Mouse (Mus musculus) heart, embryonic 11.5 days (tissue): ENCODE measurements around the gene Kiss1. TPM values are rescaled to one million over a fixed set of nuclear protein-coding genes. Genes with fewer than 3 reads are reported as not detected.

Source experiments
- ATAC-seq: fragments of 200-750 bp; cut with Nextera tagmentation; replicated peaks from 2 replicates; pipeline ENCODE4 v1.8.0; 2017; ENCODE audit warnings: moderate library complexity; ENCODE audit not compliant: insufficient number of reproducible peaks, low FRiP score, low TSS enrichment
- H3K27ac ChIP-seq: fragments of 300-500 bp; sonication (generic); 2 replicates; pipeline ENCODE4 v1.5.1; 2014; ENCODE audit warnings: mild to moderate bottlenecking, low read depth, low read length
- H3K27me3 ChIP-seq: fragments of 300-500 bp; sonication (generic); 2 replicates; pipeline ENCODE4 v1.6.1; 2014; ENCODE audit warnings: mild to moderate bottlenecking, low read length, mixed read lengths; ENCODE audit not compliant: control insufficient read depth, insufficient read depth
- H3K36me3 ChIP-seq: fragments of 300-500 bp; sonication (generic); 2 replicates; pipeline ENCODE4 v1.6.1; 2014; ENCODE audit warnings: mild to moderate bottlenecking, low read length, moderate library complexity, mixed read lengths; ENCODE audit not compliant: control insufficient read depth, insufficient read depth
- H3K4me1 ChIP-seq: fragments of 300-500 bp; sonication (generic); 2 replicates; pipeline ENCODE4 v1.6.1; 2014; ENCODE audit warnings: low read length; ENCODE audit not compliant: control insufficient read depth, insufficient read depth
- H3K4me2 ChIP-seq: fragments of 300-500 bp; sonication (generic); 2 replicates; pipeline ENCODE4 v1.6.1; 2014; ENCODE audit warnings: mild to moderate bottlenecking, moderate library complexity
- H3K4me3 ChIP-seq: fragments of 300-500 bp; sonication (generic); 2 replicates; pipeline ENCODE4 v1.5.1; 2014; ENCODE audit warnings: low read depth, low read length
- H3K9ac ChIP-seq: fragments of 300-500 bp; sonication (generic); 2 replicates; pipeline ENCODE4 v1.6.1; 2014; ENCODE audit warnings: mild to moderate bottlenecking, low read depth, low read length, moderate library complexity
- H3K9me3 ChIP-seq: fragments of 300-500 bp; sonication (generic); replicated peaks from 2 replicates; pipeline ENCODE4 v1.6.1; 2016; ENCODE audit warnings: low read length; ENCODE audit not compliant: control insufficient read depth
- WGBS: fragments of 180-500 bp; shearing (Covaris S2); extraction: QIAGEN DNeasy Blood & Tissue Kit; methylation state at CpG from one replicate; pipeline ENCODE4 v1.1.7; 2014; ENCODE audit not compliant: insufficient replicate concordance; 5-methylcytosine and 5-hydroxymethylcytosine counted together
- polyA plus RNA-seq: library from polyadenylated mRNA; unstranded; fragments of >200 nt; fragmentation: Nextera tagmentation; extraction: Ambion mirVana; gene quantifications from 2 replicates; pipeline ENCODE4 v1.2.1, GENCODE M21; 2014

The Kiss1 gene
- polyA plus RNA-seq, 1 experiment from 2014 or later = not detected

DNA sequence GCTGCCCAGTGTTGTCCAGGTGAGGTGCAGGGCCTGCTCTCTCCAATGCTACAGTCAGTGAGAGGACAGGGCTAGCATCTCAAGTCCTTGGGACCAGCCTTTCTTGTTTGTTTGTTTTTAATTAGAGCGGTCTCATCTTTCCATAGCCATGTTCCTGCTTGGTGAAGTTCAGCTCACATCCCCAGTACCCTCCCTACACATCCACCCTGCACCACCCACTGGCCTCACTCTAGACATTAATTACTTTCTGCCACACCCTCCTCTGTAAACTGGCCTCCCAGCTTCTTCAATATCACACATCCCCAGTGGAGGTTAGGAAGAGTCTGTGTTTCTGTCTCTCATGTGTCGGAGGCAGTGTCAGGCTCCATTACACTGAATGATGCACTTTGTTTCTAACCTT lies 22.7 kb downstream of the Kiss1 start:
- H3K36me3 ChIP-seq = no peaks in the 10 kb centered on the region
- H3K27me3 ChIP-seq = no peaks in the 10 kb centered on the region
- peaks cover 4% of the 10 kb centered on the region; the same call in 1 of the 2 replicates for H3K4me1 ChIP-seq
- H3K9me3 ChIP-seq = no peaks in the 10 kb centered on the region
- no peak overlapping the region for H3K4me3 ChIP-seq
- H3K9ac ChIP-seq = no peak overlapping the region
- no peak overlapping the region for H3K27ac ChIP-seq
- ATAC-seq = no peak
- WGBS = 89% methylated on average over 2 of the region's 2 CpGs
- H3K4me2 ChIP-seq = no peak overlapping the region

DNA sequence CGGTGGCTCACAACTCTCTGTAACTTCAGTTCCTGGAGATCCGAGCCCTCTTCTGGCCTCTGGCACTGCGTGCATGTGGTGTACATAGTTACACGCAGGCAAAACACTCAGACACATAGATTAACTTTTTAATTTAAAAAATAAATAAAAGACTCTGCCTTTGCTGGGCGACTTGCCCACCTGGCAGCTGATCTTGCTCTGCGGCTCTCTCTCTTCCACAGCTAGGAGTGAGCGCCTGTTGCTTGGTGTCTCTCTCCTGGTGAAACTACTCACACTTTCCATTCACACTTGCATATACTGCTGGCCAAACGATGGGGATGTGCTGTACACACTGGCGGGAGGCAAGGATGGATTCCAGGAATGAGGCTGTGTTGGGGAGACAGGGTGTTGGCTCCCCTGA lies 24.9 kb downstream of the Kiss1 start:
- H3K27ac ChIP-seq = no peak overlapping the region
- no peak overlapping the region for H3K4me2 ChIP-seq
- no peaks in the 10 kb centered on the region for H3K9me3 ChIP-seq
- 80% methylated on average over 9 of the region's 9 CpGs for WGBS
- H3K9ac ChIP-seq = no peak overlapping the region
- H3K27me3 ChIP-seq = peaks cover 4% of the 10 kb centered on the region; the same call in 1 of the 2 replicates
- no peaks in the 10 kb centered on the region for H3K36me3 ChIP-seq
- ATAC-seq = no peak
- peaks cover 8% of the 10 kb centered on the region; the same call in 1 of the 2 replicates for H3K4me1 ChIP-seq
- H3K4me3 ChIP-seq = no peak overlapping the region

DNA sequence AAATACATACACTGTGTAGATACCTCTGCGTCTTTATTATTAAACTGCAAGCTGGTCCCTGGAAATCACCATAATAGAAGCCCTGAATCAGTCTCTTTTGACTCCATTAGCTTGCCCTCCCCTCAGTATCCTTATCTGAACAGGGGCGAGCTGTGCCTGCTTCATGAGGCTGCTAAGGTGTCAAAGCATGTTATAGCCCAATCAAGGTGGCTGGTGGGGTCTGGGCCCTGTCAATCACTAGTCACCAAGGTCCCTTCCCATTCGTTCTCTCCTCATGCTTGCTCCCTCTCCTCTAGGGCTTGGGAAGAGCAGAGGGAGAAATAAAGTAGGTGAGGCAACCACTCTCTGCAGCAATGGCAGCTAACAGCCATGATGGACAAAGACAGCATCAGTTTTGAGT lies 25.6 kb downstream of the Kiss1 start:
- H3K36me3 ChIP-seq = no peaks in the 10 kb centered on the region
- H3K4me3 ChIP-seq = no peak overlapping the region
- H3K27me3 ChIP-seq = peaks cover 6% of the 10 kb centered on the region; the same call in 1 of the 2 replicates
- H3K27ac ChIP-seq = no peak overlapping the region
- no peaks in the 10 kb centered on the region for H3K9me3 ChIP-seq
- 47% methylated on average over 3 of the region's 3 CpGs for WGBS
- H3K4me1 ChIP-seq = peaks cover 8% of the 10 kb centered on the region; the same call in 1 of the 2 replicates
- no peak overlapping the region for H3K4me2 ChIP-seq
- ATAC-seq = no peak
- H3K9ac ChIP-seq = no peak overlapping the region

DNA sequence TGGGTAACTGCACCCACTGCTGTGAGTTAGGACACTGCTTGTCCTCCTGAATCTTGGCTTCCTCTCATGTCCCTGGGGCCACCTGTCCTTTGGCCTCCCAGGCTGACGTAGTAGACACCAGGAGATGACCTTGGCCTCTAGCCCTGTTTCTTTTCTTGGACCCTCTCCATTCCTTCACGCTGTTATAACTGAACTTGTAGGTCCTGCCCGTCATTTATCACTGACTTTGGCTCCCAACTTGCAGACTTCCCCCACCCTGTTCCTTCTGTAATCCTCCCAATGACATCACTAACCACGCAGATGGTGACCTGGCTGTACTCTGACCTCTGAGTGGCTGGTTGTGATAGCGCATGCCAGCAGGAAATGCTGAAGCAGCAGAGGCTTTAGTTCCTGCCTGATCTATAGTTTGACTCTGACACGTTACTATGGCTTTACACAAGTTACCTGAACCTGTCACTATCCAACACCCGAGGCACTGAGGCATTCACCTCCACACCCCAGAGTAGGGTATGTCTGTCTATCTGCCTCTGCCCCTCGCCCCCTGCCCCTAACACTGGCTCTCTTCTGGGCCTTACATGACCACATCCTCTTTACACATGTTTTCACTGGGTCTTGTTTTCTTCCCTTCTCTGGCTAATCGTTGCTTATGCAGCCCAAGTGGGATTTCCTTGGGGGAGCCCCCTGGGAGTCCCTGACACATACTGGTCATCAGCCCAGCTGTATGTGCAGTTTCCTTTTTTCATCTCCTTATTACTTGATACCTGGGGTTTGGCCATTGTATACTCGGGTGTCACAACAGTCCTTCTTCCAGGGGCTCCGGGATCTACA lies 26.2 kb downstream of the Kiss1 start:
- Histone ChIP-seq H3K36me3 (no peaks in the 10 kb centered on the region), H3K4me3 (no peak overlapping the region), H3K27ac (no peak overlapping the region), H3K9ac (no peak overlapping the region), H3K27me3 (peaks cover 6% of the 10 kb centered on the region; the same call in 1 of the 2 replicates), H3K9me3 (no peaks in the 10 kb centered on the region), H3K4me1 (peaks cover 8% of the 10 kb centered on the region; the same call in 1 of the 2 replicates), H3K4me2 (no peak overlapping the region)
- WGBS = 53% methylated on average over 11 of the region's 11 CpGs
- ATAC-seq = no peak

DNA sequence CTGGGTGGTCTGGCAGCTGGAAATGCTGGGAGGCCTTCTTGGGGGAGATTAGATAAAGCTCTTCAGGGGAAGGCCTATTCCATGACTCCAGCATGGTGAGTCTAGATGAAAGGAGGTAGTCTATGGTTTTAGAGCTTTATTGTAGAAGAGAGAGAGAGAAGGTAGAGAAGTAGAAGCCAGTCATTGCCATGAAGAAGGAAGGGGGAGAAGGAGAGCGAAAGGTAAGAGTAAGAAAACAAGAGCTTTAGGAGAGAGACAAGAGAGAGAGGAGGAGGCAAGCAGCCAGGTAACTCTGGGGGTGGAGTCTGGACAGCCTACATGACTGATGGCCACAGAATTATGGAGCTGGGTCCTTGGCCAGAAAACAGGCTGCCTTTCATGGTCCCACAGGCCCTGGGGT lies 28.5 kb downstream of the Kiss1 start, which contains the start of gene Ren1:
TSS of gene Ren1 (plus strand) at position 301 of the 400 bp plus-strand sequence.
- ATAC-seq = no peak
- Histone ChIP-seq H3K27me3 (peaks cover 6% of the 10 kb centered on the region; the same call in 1 of the 2 replicates), H3K4me1 (peaks cover 8% of the 10 kb centered on the region; the same call in 1 of the 2 replicates), H3K36me3 (no peaks in the 10 kb centered on the region), H3K9ac (no peak within 1 kb of the TSS), H3K4me2 (no peak within 1 kb of the TSS), H3K27ac (no peak within 1 kb of the TSS), H3K9me3 (no peaks in the 10 kb centered on the region), H3K4me3 (no peak within 1 kb of the TSS)
- 94% methylated on average over 1 of the region's 1 CpGs for WGBS

DNA sequence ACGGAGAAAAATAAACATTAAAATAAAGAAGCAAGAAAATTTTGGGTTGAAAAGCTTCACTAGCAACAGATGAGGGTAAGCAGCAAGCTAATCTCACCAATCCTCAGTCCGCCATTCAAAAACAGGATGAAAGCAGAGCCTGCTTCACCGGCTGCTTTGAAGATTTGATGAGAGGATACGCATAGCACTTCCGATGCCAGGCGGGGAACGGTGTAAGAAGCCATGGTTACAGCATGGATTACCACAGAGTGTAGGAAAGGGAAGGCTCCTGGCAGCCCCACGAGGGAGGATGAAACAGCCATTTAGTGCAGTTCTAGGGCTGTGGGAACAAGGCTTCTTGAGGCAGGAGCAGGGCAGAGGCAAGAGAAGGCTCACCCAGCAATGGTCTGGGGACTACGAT lies 30.1 kb downstream of the Kiss1 start:
- 47% methylated on average over 9 of the region's 9 CpGs for WGBS
- peaks cover 8% of the 10 kb centered on the region; the same call in 1 of the 2 replicates for H3K4me1 ChIP-seq
- H3K36me3 ChIP-seq = no peaks in the 10 kb centered on the region
- peaks cover 11% of the 10 kb centered on the region for H3K27me3 ChIP-seq
- H3K9ac ChIP-seq = no peak overlapping the region
- H3K4me2 ChIP-seq = no peak overlapping the region
- no peaks in the 10 kb centered on the region for H3K9me3 ChIP-seq
- no peak overlapping the region for H3K27ac ChIP-seq
- no peak overlapping the region for H3K4me3 ChIP-seq
- no peak for ATAC-seq

DNA sequence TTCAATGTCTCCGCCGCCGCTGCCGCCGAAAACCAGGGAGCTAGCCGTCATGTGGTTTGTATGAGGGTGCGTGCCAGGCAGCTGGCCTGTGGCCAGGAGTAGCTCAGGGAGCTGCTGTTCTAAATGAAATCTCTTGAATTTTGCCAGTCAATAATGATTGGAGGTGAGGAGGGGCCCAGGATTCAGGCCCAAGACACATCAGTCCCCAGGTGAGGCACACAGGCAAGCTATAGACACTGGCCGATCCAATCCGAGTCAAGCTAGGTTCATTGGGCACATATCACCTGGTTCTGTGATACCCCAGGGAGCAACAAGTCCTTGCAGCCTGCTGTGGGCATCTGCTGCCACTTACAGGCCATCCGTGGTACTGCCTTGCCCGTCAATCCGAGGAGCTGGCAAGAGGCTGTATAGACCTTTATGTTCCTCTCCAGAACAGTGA lies 31.7 kb downstream of the Kiss1 start:
- no peak for ATAC-seq
- H3K27me3 ChIP-seq = peaks cover 15% of the 10 kb centered on the region
- 44% methylated on average over 12 of the region's 12 CpGs for WGBS
- H3K4me3 ChIP-seq = no peak overlapping the region
- H3K9me3 ChIP-seq = no peaks in the 10 kb centered on the region
- peaks cover 4% of the 10 kb centered on the region; the same call in 1 of the 2 replicates for H3K4me1 ChIP-seq
- no peak overlapping the region for H3K9ac ChIP-seq
- H3K27ac ChIP-seq = no peak overlapping the region
- no peaks in the 10 kb centered on the region for H3K36me3 ChIP-seq
- no peak overlapping the region for H3K4me2 ChIP-seq

DNA sequence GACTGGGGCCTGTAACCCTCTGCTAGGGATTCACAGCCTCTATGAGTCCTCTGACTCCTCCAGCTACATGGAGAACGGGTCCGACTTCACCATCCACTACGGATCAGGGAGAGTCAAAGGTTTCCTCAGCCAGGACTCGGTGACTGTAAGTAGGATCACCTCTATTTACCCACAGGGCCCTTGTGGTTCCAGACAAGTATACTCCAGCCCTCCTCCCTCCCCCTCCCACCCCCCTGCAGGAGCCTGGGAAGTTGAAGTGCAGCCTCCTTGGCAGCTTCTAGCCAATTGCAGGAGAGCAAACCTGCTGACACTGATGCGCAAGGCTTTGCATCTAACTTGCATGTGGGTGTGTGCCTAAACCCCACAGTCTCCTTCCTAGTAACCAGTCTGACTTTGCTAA lies 33.8 kb downstream of the Kiss1 start:
- Histone ChIP-seq H3K9me3 (no peaks in the 10 kb centered on the region), H3K27ac (no peak overlapping the region), H3K4me2 (no peak overlapping the region), H3K9ac (no peak overlapping the region), H3K4me3 (no peak overlapping the region), H3K27me3 (peaks cover 22% of the 10 kb centered on the region), H3K4me1 (no peaks in the 10 kb centered on the region; the same call in 1 of the 2 replicates), H3K36me3 (no peaks in the 10 kb centered on the region)
- 41% methylated on average over 5 of the region's 5 CpGs for WGBS
- ATAC-seq = no peak
